8 mouse cellular contexts compared by ENCODE assay signal in genomic region chr1:90998268-90998890, GRCm38 (mm10). TPM values are rescaled to one million over a fixed set of nuclear protein-coding genes. Genes with fewer than 3 reads are reported as not detected.
A peak's percentile ranks its signal among the peaks of the same experiment; 100 is the strongest.
DNase-seq lines count a peak whose midpoint lies in the region; ATAC-seq lines count a peak whose summit lies in the region.

TSS of gene Lrrfip1 (plus strand) at chr1:90998737.

- H3K4me3 ChIP-seq in forebrain, embryonic 16.5 days (replicated peaks; ENCODE audit: low read length) = peak within 1 kb of the TSS; percentile 79

- H3K27me3 ChIP-seq in forebrain, embryonic 16.5 days (replicated peaks; ENCODE audit: control insufficient read depth, insufficient read depth, low read length) = no peaks in the 10 kb centered on the region

- WGBS in forebrain, embryonic 16.5 days = 1% methylated on average over 59 of the region's 59 CpGs

- H3K9ac ChIP-seq in forebrain, embryonic 16.5 days (replicated peaks; ENCODE audit: low read depth, low read length) = peak within 1 kb of the TSS; percentile 77

- no peaks in the 10 kb centered on the region for H3K36me3 ChIP-seq in forebrain, embryonic 16.5 days (ENCODE audit: control insufficient read depth, insufficient read depth)

- peak; percentile 52 to 67 for DNase-seq in layer of hippocampus, adult 18-20 months (ENCODE audit: low spot score in 2 of 2)
- no peak for DNase-seq in layer of hippocampus, adult 9-11 months
- peak; percentile 20 to 61 for DNase-seq in cerebellum, adult 18-20 months
- DNase-seq in heart, postnatal 14 days = peak; percentile 78 to 81
- peak; percentile 66 to 70 for DNase-seq in layer of hippocampus, postnatal 36 days
- peak; percentile 77 to 81 for DNase-seq in lung, postnatal 4 days
- DNase-seq in right cerebral cortex, adult 2 months (ENCODE audit: low spot score in 2 of 2) = peak; percentile 59 to 66

- H3K9me3 ChIP-seq in forebrain, embryonic 16.5 days (ENCODE audit: control insufficient read depth, low read length) = no peaks in the 10 kb centered on the region

- H3K27ac ChIP-seq in forebrain, embryonic 16.5 days (ENCODE audit: low read length) = 0 out of 2 replicates have a peak within 1 kb of the TSS, but pooled peaks have one; percentile 18

- H3K4me2 ChIP-seq in forebrain, embryonic 16.5 days (ENCODE audit: low read length) = peak within 1 kb of the TSS; percentile 86

- ATAC-seq in forebrain, embryonic 16.5 days = peak; percentile 78

- intact Hi-C loops in heart, postnatal 14 days (cut with DNase I) = no loop called here

- peaks cover 10% of the 10 kb centered on the region for H3K4me1 ChIP-seq in forebrain, embryonic 16.5 days (replicated peaks; ENCODE audit: control insufficient read depth, insufficient read depth, low read length)

RNA-seq across cellular contexts. Expression of gene Lrrfip1, which starts in this region (rescaled TPM):
- 10 to 100 TPM; 68.3 to 69.9 TPM for total RNA-seq in layer of hippocampus, adult 18-20 months (2021)
- polyA plus RNA-seq in forebrain, embryonic 16.5 days (2015; fragmentation: Nextera tagmentation; extraction: Ambion mirVana) = 45.3 and 48.5 TPM in 2 replicates
- total RNA-seq in heart, postnatal 14 days (2021) = 100 to 1,000 TPM; 101 to 109 TPM
- 10 to 100 TPM; 75.3 to 80.9 TPM for total RNA-seq in layer of hippocampus, postnatal 36 days (2021)
